Comparison of ENCODE assay signal across 9 mouse cellular contexts in genomic region chr17:67861744-67862535, GRCm38 (mm10).
DNase-seq lines count a peak whose midpoint lies in the region; ATAC-seq and TF ChIP-seq lines count a peak whose summit lies in the region.
"Had no signal": no experiment of that assay in that cellular context is flagged by ENCODE, and none has a peak within 500 bp of the region (broad histone marks: within the 10 kb centered on the region; RNA-seq: fewer than 3 reads in every experiment).

No protein-coding gene starts in this region.

- intact Hi-C loops in heart, adult 2 months (cut with DNase I), result loop anchor here (2.0 to 10.0 kb wide), 3 partner anchors 305 to 1243 kb away; no protein-coding TSS in a partner anchor
- intact Hi-C loops in gastrocnemius, adult 2 months (cut with DNase I), result loop anchor here (5.0 kb wide), 2 partner anchors 305 to 1245 kb away; no protein-coding TSS in a partner anchor
- intact Hi-C loops in left cerebral cortex, postnatal 25 days (cut with DNase I), result loop anchor here (2.0 to 10.0 kb wide), 3 partner anchors 305 to 1243 kb away; no protein-coding TSS in a partner anchor

- WGBS in heart, adult 2 months, result 76% methylated on average over 16 of the region's 16 CpGs
- WGBS in heart, embryonic 12.5 days, result 78% methylated on average over 16 of the region's 16 CpGs
- 81% methylated on average over 16 of the region's 16 CpGs for WGBS in midbrain, embryonic 12.5 days
- WGBS in stomach, embryonic 15.5 days, result 74% methylated on average over 16 of the region's 16 CpGs

- no peak for ATAC-seq in heart, embryonic 12.5 days (ENCODE audit: insufficient number of reproducible peaks, low FRiP score)
- ATAC-seq in midbrain, embryonic 12.5 days (ENCODE audit: low FRiP score, low read depth), result peak; percentile 68
- peak; percentile 35; the same call in 1 of the 2 replicates for ATAC-seq in stomach, embryonic 15.5 days (ENCODE audit: insufficient read depth, low FRiP score, low read depth)

- TF ChIP-seq POLR2A in heart, adult 2 months (IDR thresholded peaks at IDR 0.05; ENCODE audit: insufficient read depth, low read depth, low read length), result no peak

- H3K79me2 ChIP-seq in heart, adult 2 months (replicated peaks; ENCODE audit: control insufficient read depth, insufficient read depth, low read length), result no peaks in the 10 kb centered on the region

- peaks cover 4% of the 10 kb centered on the region; the same call in 1 of the 2 replicates for H3K9me3 ChIP-seq in heart, embryonic 12.5 days (replicated peaks)
- H3K9me3 ChIP-seq in midbrain, embryonic 12.5 days, result no peaks in the 10 kb centered on the region
- H3K9me3 ChIP-seq in stomach, embryonic 15.5 days, result no peaks in the 10 kb centered on the region

- no peak overlapping the region for H3K4me3 ChIP-seq in heart, adult 2 months
- no peak overlapping the region for H3K4me3 ChIP-seq in heart, embryonic 12.5 days
- no peak overlapping the region for H3K4me3 ChIP-seq in gastrocnemius, adult 2 months
- H3K4me3 ChIP-seq in midbrain, embryonic 12.5 days, result no peak overlapping the region
- no peak overlapping the region for H3K4me3 ChIP-seq in stomach, embryonic 15.5 days (replicated peaks)

- TF ChIP-seq EP300 in heart, adult 2 months (IDR thresholded peaks at IDR 0.05; ENCODE audit: insufficient read depth, low read depth, low read length), result peak; percentile 79; the same call in 1 of the 2 replicates

- no peak overlapping the region for H3K4me2 ChIP-seq in heart, embryonic 12.5 days
- no peak overlapping the region for H3K4me2 ChIP-seq in midbrain, embryonic 12.5 days (replicated peaks)
- no peak overlapping the region for H3K4me2 ChIP-seq in stomach, embryonic 15.5 days

- no peaks in the 10 kb centered on the region for H3K27me3 ChIP-seq in heart, adult 2 months (ENCODE audit: control insufficient read depth, insufficient read depth, low read length)
- peaks cover 53% of the 10 kb centered on the region for H3K27me3 ChIP-seq in heart, embryonic 12.5 days (replicated peaks)
- H3K27me3 ChIP-seq in midbrain, embryonic 12.5 days, result no peaks in the 10 kb centered on the region
- no peaks in the 10 kb centered on the region for H3K27me3 ChIP-seq in stomach, embryonic 15.5 days (replicated peaks)

- H3K36me3 ChIP-seq in heart, adult 2 months (ENCODE audit: control insufficient read depth, insufficient read depth, low read length), result no peaks in the 10 kb centered on the region
- H3K36me3 ChIP-seq in heart, embryonic 12.5 days, result peaks cover 39% of the 10 kb centered on the region
- H3K36me3 ChIP-seq in midbrain, embryonic 12.5 days, result peaks cover 3% of the 10 kb centered on the region; the same call in 1 of the 2 replicates
- peaks cover 11% of the 10 kb centered on the region; the same call in 1 of the 2 replicates for H3K36me3 ChIP-seq in stomach, embryonic 15.5 days

- H3K27ac ChIP-seq in heart, adult 2 months, result no peak overlapping the region
- no peak overlapping the region for H3K27ac ChIP-seq in heart, embryonic 12.5 days (ENCODE audit: poor library complexity, severe bottlenecking)
- H3K27ac ChIP-seq in gastrocnemius, adult 2 months, result no peak overlapping the region
- no peak overlapping the region for H3K27ac ChIP-seq in midbrain, embryonic 12.5 days (replicated peaks)
- 0 out of 2 replicates have a peak overlapping the region, but pooled peaks have one; percentile 11 for H3K27ac ChIP-seq in stomach, embryonic 15.5 days
- H3K27ac ChIP-seq: macrophage had no signal

- no peaks in the 10 kb centered on the region for H3K4me1 ChIP-seq in heart, adult 2 months (ENCODE audit: control insufficient read depth, insufficient read depth, low read length)
- peaks cover 7% of the 10 kb centered on the region; the same call in 1 of the 2 replicates for H3K4me1 ChIP-seq in heart, embryonic 12.5 days (replicated peaks)
- H3K4me1 ChIP-seq in midbrain, embryonic 12.5 days, result no peaks in the 10 kb centered on the region
- H3K4me1 ChIP-seq in stomach, embryonic 15.5 days, result no peaks in the 10 kb centered on the region

- peak; percentile 38 to 65 for DNase-seq in heart, adult 2 months
- DNase-seq in cerebellum, postnatal 36 days, result peak; percentile 68 to 72
- DNase-seq in gastrocnemius, adult 2 months, result peak; percentile 63
- DNase-seq in kidney, adult 11 months, result peak; percentile 21
- peak; percentile 69 to 74 for DNase-seq in left cerebral cortex, postnatal 25 days (ENCODE audit: low spot score in 2 of 2)

- no peak overlapping the region for H3K9ac ChIP-seq in heart, adult 2 months (ENCODE audit: low read depth, low read length)
- no peak overlapping the region for H3K9ac ChIP-seq in heart, embryonic 12.5 days
- no peak overlapping the region for H3K9ac ChIP-seq in midbrain, embryonic 12.5 days (replicated peaks)
- no peak overlapping the region for H3K9ac ChIP-seq in stomach, embryonic 15.5 days

- no peak; the same call in 1 of the 2 replicates for TF ChIP-seq CTCF in heart, adult 2 months (IDR thresholded peaks at IDR 0.05)
- peak; percentile 96 for TF ChIP-seq CTCF in gastrocnemius, adult 2 months (IDR thresholded peaks at IDR 0.05)

Comparison
In these comparisons a context has a peak if more than half of its experiments do, and no peak if none do; other contexts are left out.
1. DNase-seq: peak in every context shown above with its lines; median percentile 72 in left cerebral cortex, postnatal 25 days; 70 in cerebellum, postnatal 36 days; 63 in gastrocnemius, adult 2 months; 52 in heart, adult 2 months; 21 in kidney, adult 11 months.